Mouse (Mus musculus): Measurements from ENCODE around the gene Xirp1. TPM values are rescaled to one million over a fixed set of nuclear protein-coding genes. Genes with fewer than 3 reads are reported as not detected.
A peak's percentile ranks its signal among the peaks of the same experiment; 100 is the strongest.

Xirp1 gene
- total and polyA plus RNA-seq, 3 experiments, result 0.05 TPM; not detected in 2

GRCm38 (mm10) chr9:119970221-119970620 lies 53.2 kb downstream of the Xirp1 start:
- peak; percentile 43; the same call in 1 of the 2 replicates for ATAC-seq (ENCODE audit: extremely low read depth, insufficient number of reproducible peaks, low FRiP score, poor library complexity, severe bottlenecking)
- DNase-seq (ENCODE audit: low spot score), result no peak

GRCm38 (mm10) chr9:119969811-119970210 lies 53.6 kb downstream of the Xirp1 start:
- no peak for DNase-seq (ENCODE audit: low spot score)
- H3K27me3 ChIP-seq (ENCODE audit: insufficient read depth, low read length), result peaks cover 7% of the 10 kb centered on the region; the same call in 1 of the 2 replicates
- peaks cover 9% of the 10 kb centered on the region; the same call in 1 of the 2 replicates for H3K4me1 ChIP-seq (ENCODE audit: insufficient read depth, low read depth, low read length)
- TF ChIP-seq GATA2 (IDR thresholded peaks at IDR 0.05; ENCODE audit: borderline replicate concordance, low read depth, low read length), result no peak
- TF ChIP-seq POLR2AphosphoS5 (IDR thresholded peaks at IDR 0.05; ENCODE audit: insufficient replicate concordance, low read depth, low read length), result no peak
- no peak for TF ChIP-seq GATA1 (IDR thresholded peaks at IDR 0.05; ENCODE audit: borderline replicate concordance, low read length)
- no peak for TF ChIP-seq CTCF (IDR thresholded peaks at IDR 0.05; ENCODE audit: low read depth, low read length)
- peaks cover 56% of the 10 kb centered on the region for H3K36me3 ChIP-seq (replicated peaks)
- no peak for ATAC-seq (ENCODE audit: extremely low read depth, insufficient number of reproducible peaks, low FRiP score, poor library complexity, severe bottlenecking)
- peaks cover 4% of the 10 kb centered on the region; the same call in 1 of the 2 replicates for H3K9me3 ChIP-seq (replicated peaks)
- H3K4me3 ChIP-seq (ENCODE audit: low read depth, low read length), result no peak overlapping the region

More at GRCm38 (mm10) chr9:119970221-119970620, 53.2 kb downstream of the Xirp1 start:
- Histone ChIP-seq H3K4me3 (ENCODE audit: low read depth, low read length) (no peak overlapping the region), H3K4me1 (ENCODE audit: insufficient read depth, low read depth, low read length) (peaks cover 11% of the 10 kb centered on the region), H3K36me3 (replicated peaks) (peaks cover 60% of the 10 kb centered on the region), H3K27me3 (ENCODE audit: insufficient read depth, low read length) (peaks cover 7% of the 10 kb centered on the region; the same call in 1 of the 2 replicates), H3K9me3 (replicated peaks) (peaks cover 4% of the 10 kb centered on the region; the same call in 1 of the 2 replicates)
- TF ChIP-seq POLR2AphosphoS5 (IDR thresholded peaks at IDR 0.05; ENCODE audit: insufficient replicate concordance, low read depth, low read length), result no peak
- TF ChIP-seq GATA2 (IDR thresholded peaks at IDR 0.05; ENCODE audit: borderline replicate concordance, low read depth, low read length), result no peak
- peak; percentile 42 for TF ChIP-seq CTCF (IDR thresholded peaks at IDR 0.05; ENCODE audit: low read depth, low read length)

GRCm38 (mm10) chr9:119966221-119966910 lies 57.0 kb downstream of the Xirp1 start:
- no peak for ATAC-seq (ENCODE audit: extremely low read depth, insufficient number of reproducible peaks, low FRiP score, poor library complexity, severe bottlenecking)
- no peak for TF ChIP-seq CTCF (IDR thresholded peaks at IDR 0.05; ENCODE audit: low read depth, low read length)
- TF ChIP-seq TAL1 (conservative IDR thresholded peaks at IDR 0.05; ENCODE audit: low read depth, low read length), result no peak
- TF ChIP-seq GATA2 (IDR thresholded peaks at IDR 0.05; ENCODE audit: borderline replicate concordance, low read depth, low read length), result no peak
- TF ChIP-seq POLR2AphosphoS5 (IDR thresholded peaks at IDR 0.05; ENCODE audit: insufficient replicate concordance, low read depth, low read length), result no peak
- TF ChIP-seq GATA1 (IDR thresholded peaks at IDR 0.05; ENCODE audit: borderline replicate concordance, low read length), result no peak
- Histone ChIP-seq H3K4me1 (ENCODE audit: insufficient read depth, low read depth, low read length) (peaks cover 24% of the 10 kb centered on the region), H3K36me3 (replicated peaks) (peaks cover 22% of the 10 kb centered on the region), H3K4me3 (ENCODE audit: low read depth, low read length) (no peak overlapping the region), H3K27me3 (ENCODE audit: insufficient read depth, low read length) (peaks cover 23% of the 10 kb centered on the region), H3K9me3 (replicated peaks) (no peaks in the 10 kb centered on the region)
- no peak for DNase-seq (ENCODE audit: low spot score)

GRCm38 (mm10) chr9:119965186-119965585 lies 58.2 kb downstream of the Xirp1 start:
- no peak for DNase-seq (ENCODE audit: low spot score)

GRCm38 (mm10) chr9:119964206-119964605 lies 59.2 kb downstream of the Xirp1 start:
- Histone ChIP-seq H3K9me3 (replicated peaks) (no peaks in the 10 kb centered on the region), H3K27me3 (ENCODE audit: insufficient read depth, low read length) (peaks cover 30% of the 10 kb centered on the region), H3K4me3 (ENCODE audit: low read depth, low read length) (no peak overlapping the region), H3K4me1 (ENCODE audit: insufficient read depth, low read depth, low read length) (peaks cover 24% of the 10 kb centered on the region), H3K36me3 (replicated peaks) (peaks cover under 1% of the 10 kb centered on the region)
- no peak for TF ChIP-seq CTCF (IDR thresholded peaks at IDR 0.05; ENCODE audit: low read depth, low read length)
- no peak for TF ChIP-seq GATA2 (IDR thresholded peaks at IDR 0.05; ENCODE audit: borderline replicate concordance, low read depth, low read length)
- TF ChIP-seq TAL1 (conservative IDR thresholded peaks at IDR 0.05; ENCODE audit: low read depth, low read length), result no peak
- no peak for TF ChIP-seq POLR2AphosphoS5 (IDR thresholded peaks at IDR 0.05; ENCODE audit: insufficient replicate concordance, low read depth, low read length)
- no peak for TF ChIP-seq GATA1 (IDR thresholded peaks at IDR 0.05; ENCODE audit: borderline replicate concordance, low read length)
- no peak for DNase-seq (ENCODE audit: low spot score)
- ATAC-seq (ENCODE audit: extremely low read depth, insufficient number of reproducible peaks, low FRiP score, poor library complexity, severe bottlenecking), result no peak

More at GRCm38 (mm10) chr9:119965186-119965585, 58.2 kb downstream of the Xirp1 start:
- H3K27me3 ChIP-seq (ENCODE audit: insufficient read depth, low read length), result peaks cover 30% of the 10 kb centered on the region
- no peak for TF ChIP-seq GATA1 (IDR thresholded peaks at IDR 0.05; ENCODE audit: borderline replicate concordance, low read length)
- no peak for TF ChIP-seq GATA2 (IDR thresholded peaks at IDR 0.05; ENCODE audit: borderline replicate concordance, low read depth, low read length)
- TF ChIP-seq TAL1 (conservative IDR thresholded peaks at IDR 0.05; ENCODE audit: low read depth, low read length), result no peak
- no peak for TF ChIP-seq CTCF (IDR thresholded peaks at IDR 0.05; ENCODE audit: low read depth, low read length)
- TF ChIP-seq POLR2AphosphoS5 (IDR thresholded peaks at IDR 0.05; ENCODE audit: insufficient replicate concordance, low read depth, low read length), result no peak
- ATAC-seq (ENCODE audit: extremely low read depth, insufficient number of reproducible peaks, low FRiP score, poor library complexity, severe bottlenecking), result no peak
- no peak overlapping the region for H3K4me3 ChIP-seq (ENCODE audit: low read depth, low read length)
- H3K36me3 ChIP-seq (replicated peaks), result peaks cover 10% of the 10 kb centered on the region
- no peaks in the 10 kb centered on the region for H3K9me3 ChIP-seq (replicated peaks)
- peaks cover 24% of the 10 kb centered on the region for H3K4me1 ChIP-seq (ENCODE audit: insufficient read depth, low read depth, low read length)

Other genes starting within 250 kb of the Xirp1 start
- not detected in 2 replicates for gene Scn11a, start 198.1 kb downstream of the Xirp1 start, total RNA-seq (2014; fragmentation: Nextera tagmentation)
- under 0.01 and 0.06 TPM in 2 replicates for gene Scn11a, start 198.1 kb downstream of the Xirp1 start, total RNA-seq (2017)
- gene Scn11a, start 198.1 kb downstream of the Xirp1 start, polyA plus RNA-seq (2012), result not detected in 2 replicates
- 99.9 and 111 TPM in 2 replicates for gene Wdr48, start 128.7 kb downstream of the Xirp1 start, total RNA-seq (2014; fragmentation: Nextera tagmentation)
- gene Wdr48, start 128.7 kb downstream of the Xirp1 start, total RNA-seq (2017), result 52.7 and 55.1 TPM in 2 replicates
- gene Wdr48, start 128.7 kb downstream of the Xirp1 start, polyA plus RNA-seq (2012), result 11.3 and 14.5 TPM in 2 replicates
- gene Gorasp1, start 86.0 kb downstream of the Xirp1 start, total RNA-seq (2014; fragmentation: Nextera tagmentation), result 9.7 and 11.0 TPM in 2 replicates
- gene Gorasp1, start 86.0 kb downstream of the Xirp1 start, total RNA-seq (2017), result 4.8 and 7.4 TPM in 2 replicates
- 15.4 and 18.3 TPM in 2 replicates for gene Gorasp1, start 86.0 kb downstream of the Xirp1 start, polyA plus RNA-seq (2012)
- not detected in 2 replicates for gene Ttc21a, start 86.0 kb downstream of the Xirp1 start, total RNA-seq (2014; fragmentation: Nextera tagmentation)
- gene Ttc21a, start 86.0 kb downstream of the Xirp1 start, total RNA-seq (2017), result 0.17 and 0.38 TPM in 2 replicates
- 0.02 and 0.06 TPM in 2 replicates for gene Ttc21a, start 86.0 kb downstream of the Xirp1 start, polyA plus RNA-seq (2012)
- 17.0 and 26.5 TPM in 2 replicates for gene Csrnp1, start 38.9 kb downstream of the Xirp1 start, total RNA-seq (2014; fragmentation: Nextera tagmentation)
- 17.3 and 19.9 TPM in 2 replicates for gene Csrnp1, start 38.9 kb downstream of the Xirp1 start, total RNA-seq (2017)
- 35.0 and 44.1 TPM in 2 replicates for gene Csrnp1, start 38.9 kb downstream of the Xirp1 start, polyA plus RNA-seq (2012)
- not detected in 2 replicates for gene Cx3cr1, start 46.3 kb upstream of the Xirp1 start, total RNA-seq (2014; fragmentation: Nextera tagmentation)
- 0.22 TPM in 1 of 2 replicates, not detected in the other for gene Cx3cr1, start 46.3 kb upstream of the Xirp1 start, total RNA-seq (2017)
- gene Cx3cr1, start 46.3 kb upstream of the Xirp1 start, polyA plus RNA-seq (2012), result not detected in 2 replicates
- not detected in 2 replicates for gene Ccr8, start 68.5 kb upstream of the Xirp1 start, total RNA-seq (2014; fragmentation: Nextera tagmentation)
- gene Ccr8, start 68.5 kb upstream of the Xirp1 start, total RNA-seq (2017), result not detected in 2 replicates
- gene Ccr8, start 68.5 kb upstream of the Xirp1 start, polyA plus RNA-seq (2012), result not detected in 2 replicates
- gene Slc25a38, start 86.8 kb upstream of the Xirp1 start, total RNA-seq (2014; fragmentation: Nextera tagmentation), result 56.2 and 59.8 TPM in 2 replicates
- 39.1 and 44.2 TPM in 2 replicates for gene Slc25a38, start 86.8 kb upstream of the Xirp1 start, total RNA-seq (2017)
- gene Slc25a38, start 86.8 kb upstream of the Xirp1 start, polyA plus RNA-seq (2012), result 38.8 and 51.2 TPM in 2 replicates
- gene Rpsa, start 104.1 kb upstream of the Xirp1 start, total RNA-seq (2014; fragmentation: Nextera tagmentation), result 4,941 and 5,512 TPM in 2 replicates
- 6,009 and 6,679 TPM in 2 replicates for gene Rpsa, start 104.1 kb upstream of the Xirp1 start, total RNA-seq (2017)
- gene Rpsa, start 104.1 kb upstream of the Xirp1 start, polyA plus RNA-seq (2012), result 3,654 and 17,705 TPM in 2 replicates
- not detected in 2 replicates for gene Mobp, start 126.1 kb upstream of the Xirp1 start, total RNA-seq (2014; fragmentation: Nextera tagmentation)
- 0.38 TPM in 1 of 2 replicates, not detected in the other for gene Mobp, start 126.1 kb upstream of the Xirp1 start, total RNA-seq (2017)
- gene Mobp, start 126.1 kb upstream of the Xirp1 start, polyA plus RNA-seq (2012), result not detected in 2 replicates